Mouse (Mus musculus) liver, adult (tissue): Measurements from ENCODE around the gene Gdpd1.

Experiments used
- GATA4 ChIP-seq: IDR thresholded peaks from 2 replicates; pipeline ENCODE4 v1.6.1; 2014; ENCODE audit warnings: mild to moderate bottlenecking, low read length; ENCODE audit not compliant: insufficient replicate concordance

Gene Gdpd1

DNA sequence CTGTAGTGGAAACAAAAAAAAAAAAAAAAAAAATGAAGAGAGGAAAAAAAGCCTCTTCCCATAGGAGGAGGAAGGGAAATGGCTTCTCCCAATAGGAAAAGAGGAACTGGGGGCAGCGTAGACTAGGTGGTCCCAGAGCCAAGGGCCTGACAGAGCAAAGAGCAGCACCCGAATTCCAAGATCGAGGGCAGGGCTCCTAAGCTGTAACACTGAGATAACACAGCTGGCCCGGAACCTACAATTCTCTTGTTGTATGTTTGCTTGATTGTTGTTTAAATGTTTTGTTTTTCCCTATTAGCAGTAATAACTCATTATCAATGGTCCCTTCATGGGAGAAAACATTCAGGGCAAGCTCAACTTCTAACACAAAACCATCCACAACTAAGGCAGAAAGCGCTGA lies 26.9 kb downstream of the Gdpd1 start:
- no peak for TF ChIP-seq GATA4

DNA sequence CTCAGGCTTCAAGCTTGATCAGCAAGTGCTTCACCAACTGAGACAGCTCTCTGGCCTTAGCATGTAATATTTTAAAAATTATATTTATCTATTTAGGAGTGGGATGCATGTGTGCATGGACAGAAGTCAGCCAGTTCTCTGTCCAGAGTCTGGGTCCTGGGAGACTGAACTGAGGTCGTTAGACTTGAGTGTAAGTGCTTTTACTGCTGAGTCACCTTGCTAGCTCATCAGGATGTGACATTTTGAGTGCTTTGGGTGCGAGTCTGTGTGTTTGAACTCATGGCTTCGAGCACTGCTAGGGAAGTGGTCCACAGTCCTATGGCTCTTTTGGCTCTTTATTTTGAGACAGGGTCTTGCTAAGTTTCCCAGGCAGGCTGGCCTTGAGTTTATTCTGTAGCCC lies 30.8 kb downstream of the Gdpd1 start:
- TF ChIP-seq GATA4, result no peak

DNA sequence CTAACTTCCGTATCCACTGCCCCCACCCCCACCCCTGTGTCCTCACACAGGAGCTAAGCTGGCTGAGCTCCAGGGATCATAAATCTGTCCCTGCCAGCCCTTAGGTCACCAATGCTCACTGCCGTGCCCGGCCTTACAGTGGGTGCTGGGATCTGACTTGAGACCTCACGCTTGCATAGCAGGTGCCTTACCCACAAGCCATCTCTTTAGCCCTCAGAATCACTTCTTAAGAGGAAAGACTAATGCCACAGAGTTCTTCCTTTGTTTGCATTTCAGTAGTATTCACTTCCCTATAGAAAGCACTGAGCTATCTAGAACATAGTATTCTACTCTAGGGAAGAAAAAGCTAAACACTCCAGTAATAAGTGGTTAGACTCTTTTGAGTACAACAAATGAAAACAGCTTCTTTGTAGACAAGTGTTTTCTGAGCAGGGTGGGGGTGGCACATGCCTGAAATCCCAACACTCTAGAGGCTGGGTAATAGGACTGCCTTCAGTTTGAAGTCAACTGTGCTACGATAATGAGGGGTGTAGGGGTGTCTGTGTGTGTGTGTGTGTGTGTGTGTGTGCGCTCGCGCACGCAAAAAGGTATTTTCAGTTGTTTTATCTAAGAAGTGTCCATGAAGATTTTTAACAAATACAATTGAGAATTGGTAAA lies 34.4 kb downstream of the Gdpd1 start:
- TF ChIP-seq GATA4, result no peak

GRCm38 (mm10) chr11:87036180-87036579 lies 37.7 kb downstream of the Gdpd1 start:
- TF ChIP-seq GATA4, result no peak

- no peak for TF ChIP-seq GATA4
These were observed 45.6 kb downstream of the Gdpd1 start for GRCm38 (mm10) chr11:87028212-87028611.

GRCm38 (mm10) chr11:87026096-87026875 lies 47.6 kb downstream of the Gdpd1 start:
- no peak for TF ChIP-seq GATA4

- no peak for TF ChIP-seq GATA4
These were observed 48.5 kb downstream of the Gdpd1 start for GRCm38 (mm10) chr11:87025351-87025750.

DNA sequence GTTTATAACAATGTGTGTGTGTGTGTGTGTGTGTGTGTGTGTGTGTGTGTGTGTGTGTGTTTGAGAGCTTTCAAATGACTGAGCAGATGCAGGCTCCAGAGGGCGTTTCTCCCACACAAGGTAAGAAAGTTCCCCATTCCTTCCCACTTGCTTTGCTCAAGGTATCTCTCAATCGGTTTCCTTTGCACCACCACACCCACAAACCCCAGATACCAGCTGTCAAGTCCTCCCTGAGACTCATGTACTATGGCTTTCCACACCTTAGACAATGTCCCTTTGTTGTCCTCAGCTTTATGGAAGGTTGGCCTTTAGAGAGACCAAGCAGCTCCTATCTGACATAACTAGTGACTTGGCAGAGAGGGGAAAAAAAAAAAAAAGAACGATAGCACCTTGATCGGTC lies 51.1 kb downstream of the Gdpd1 start:
- TF ChIP-seq GATA4, result no peak

GRCm38 (mm10) chr11:87021551-87021950 lies 52.3 kb downstream of the Gdpd1 start:
- TF ChIP-seq GATA4, result no peak

- TF ChIP-seq GATA4, result no peak
These were observed 53.4 kb downstream of the Gdpd1 start for GRCm38 (mm10) chr11:87020449-87020848.

DNA sequence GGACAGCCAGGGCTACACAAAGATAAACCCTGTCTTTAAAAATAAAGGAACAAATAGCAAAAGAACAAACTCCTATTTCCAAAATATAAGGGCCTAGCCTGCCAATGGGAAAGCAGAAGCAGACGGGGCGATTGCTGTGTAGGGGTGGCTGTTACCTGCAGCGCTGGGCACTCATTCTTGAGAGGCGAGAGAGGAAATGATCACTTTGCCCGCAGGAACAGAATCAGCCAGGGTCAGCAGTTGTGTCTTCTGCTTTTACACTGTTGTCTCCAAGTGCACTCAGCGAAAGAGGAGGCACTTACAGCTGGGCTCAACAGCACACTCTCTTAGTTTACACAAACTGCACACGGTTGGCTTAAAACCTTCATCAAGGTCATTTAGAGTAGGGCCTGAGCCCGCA lies 54.4 kb downstream of the Gdpd1 start:
- TF ChIP-seq GATA4, result no peak

- TF ChIP-seq GATA4, result no peak
These were observed 55.8 kb downstream of the Gdpd1 start for GRCm38 (mm10) chr11:87018081-87018480.

DNA sequence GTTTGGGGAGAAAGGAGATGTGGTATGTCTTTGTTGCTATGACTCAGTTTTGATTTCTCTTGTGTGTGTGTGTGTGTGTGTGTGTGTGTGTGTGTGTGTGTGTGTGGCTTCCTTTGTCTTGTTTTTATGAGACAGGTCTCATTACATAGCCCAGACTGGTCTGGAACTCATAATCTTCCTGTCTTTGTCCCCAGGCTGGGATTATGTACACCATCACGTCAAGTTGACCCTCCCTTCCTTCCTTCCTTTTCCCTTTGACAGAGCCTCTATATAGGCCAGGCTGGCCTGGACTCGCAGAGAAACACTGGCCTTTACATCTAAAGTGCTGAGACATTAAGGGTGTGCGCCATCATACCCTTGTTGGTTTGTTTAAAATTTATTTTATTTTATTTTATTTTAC lies 58.2 kb downstream of the Gdpd1 start:
- TF ChIP-seq GATA4, result no peak

DNA sequence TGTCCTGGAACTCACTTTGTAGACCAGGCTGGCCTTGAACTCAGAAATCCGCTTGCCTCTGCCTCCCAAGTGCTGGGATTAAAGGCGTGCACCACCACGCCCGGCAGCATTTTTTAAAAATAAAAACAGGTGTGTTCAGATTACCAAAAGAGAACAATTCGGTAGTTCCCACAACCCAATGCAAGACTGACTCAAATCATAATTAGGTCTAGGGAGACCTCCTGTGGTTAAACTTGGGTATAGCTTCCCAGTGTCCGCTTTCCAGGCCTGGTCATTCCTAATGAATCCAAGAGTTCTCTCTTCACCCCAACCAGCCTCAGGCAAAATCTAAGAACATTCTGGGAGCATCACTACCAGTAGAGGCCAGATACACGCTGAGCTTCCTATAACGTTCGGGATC lies 63.4 kb downstream of the Gdpd1 start:
- TF ChIP-seq GATA4, result no peak

DNA sequence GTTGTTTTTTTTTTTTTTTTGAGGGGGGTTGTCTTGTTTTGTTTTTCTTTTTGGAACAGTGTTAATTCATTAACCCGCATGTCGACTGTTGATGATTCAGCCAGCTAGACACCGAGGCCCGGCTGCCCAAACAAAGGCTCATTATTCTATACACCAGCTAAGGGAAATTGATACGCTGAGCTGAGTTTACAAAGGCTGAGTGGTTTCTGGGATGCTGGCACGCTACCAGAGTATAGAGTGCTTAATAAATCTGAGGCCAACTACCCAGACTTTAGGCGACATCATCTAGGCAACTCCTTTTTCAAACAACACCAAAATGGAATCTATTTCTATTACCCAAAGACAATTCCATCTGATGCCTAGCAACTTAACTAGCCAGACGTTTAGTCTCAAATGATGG lies 66.5 kb downstream of the Gdpd1 start:
- no peak for TF ChIP-seq GATA4

- TF ChIP-seq GATA4, result no peak
These were observed 68.7 kb downstream of the Gdpd1 start for GRCm38 (mm10) chr11:87004960-87005755.
